Mouse (Mus musculus) liver, postnatal 0 days (tissue): ENCODE measurements around the gene Fam83e. TPM values are rescaled to one million over a fixed set of nuclear protein-coding genes. Genes with fewer than 3 reads are reported as not detected.

Source experiments
- ATAC-seq: fragments of 200-750 bp; cut with Nextera tagmentation; 2 replicates; pipeline ENCODE4 v1.8.0; 2017; ENCODE audit warnings: mild to moderate bottlenecking, moderate library complexity
- DNase-seq: peaks from one replicate; pipeline ENCODE4 v3.0.0-alpha.2; 2016
- H3K27ac ChIP-seq: fragments of 300-500 bp; sonication (generic); 2 replicates; pipeline ENCODE4 v1.5.1; 2014; ENCODE audit warnings: antibody characterized with exemption, moderate library complexity, mild to moderate bottlenecking, low read depth
- H3K27me3 ChIP-seq: fragments of 300-500 bp; sonication (generic); 2 replicates; pipeline ENCODE4 v1.6.1; 2014; ENCODE audit warnings: low read length, control low read depth, mixed read lengths; ENCODE audit not compliant: insufficient read depth
- H3K36me3 ChIP-seq: fragments of 300-500 bp; sonication (generic); replicated peaks from 2 replicates; pipeline ENCODE4 v1.6.1; 2014; ENCODE audit warnings: mild to moderate bottlenecking, control low read depth, low read length, moderate library complexity, mixed read lengths; ENCODE audit not compliant: insufficient read depth
- H3K4me1 ChIP-seq: fragments of 300-500 bp; sonication (generic); 2 replicates; pipeline ENCODE4 v1.6.1; 2014; ENCODE audit warnings: antibody characterized with exemption, mild to moderate bottlenecking, control low read depth; ENCODE audit not compliant: insufficient read depth
- H3K4me2 ChIP-seq: fragments of 300-500 bp; sonication (generic); 2 replicates; pipeline ENCODE4 v1.6.1; 2014; ENCODE audit warnings: low read depth, mild to moderate bottlenecking, low read length, moderate library complexity, mixed read lengths
- H3K4me3 ChIP-seq: fragments of 300-500 bp; sonication (generic); 2 replicates; pipeline ENCODE4 v1.5.1; 2014; ENCODE audit warnings: low read depth, low read length
- H3K9ac ChIP-seq: fragments of 300-500 bp; sonication (generic); replicated peaks from 2 replicates; pipeline ENCODE4 v1.6.1; 2014; ENCODE audit warnings: mild to moderate bottlenecking, moderate library complexity
- H3K9me3 ChIP-seq: fragments of 300-500 bp; sonication (generic); 2 replicates; pipeline ENCODE4 v1.6.1; 2016; ENCODE audit warnings: mild to moderate bottlenecking, control low read depth, low read length, mixed read lengths
- CTCF ChIP-seq: sonication (generic); IDR thresholded peaks from 2 replicates; pipeline ENCODE4 v1.5.1; 2016; ENCODE audit warnings: antibody characterized with exemption, low read depth
- EP300 ChIP-seq: IDR thresholded peaks from 2 replicates; pipeline ENCODE4 v1.6.1; 2016; ENCODE audit warnings: antibody characterized with exemption, low read depth, mild to moderate bottlenecking
- WGBS: fragments of 180-500 bp; shearing (Covaris S2); extraction: QIAGEN DNeasy Blood & Tissue Kit; methylation state at CpG from one replicate; pipeline ENCODE4 v1.1.7; 2014; ENCODE audit not compliant: insufficient replicate concordance; 5-methylcytosine and 5-hydroxymethylcytosine counted together
- polyA plus RNA-seq: library from polyadenylated mRNA; unstranded; fragments of >200 nt; fragmentation: Nextera tagmentation; extraction: Ambion mirVana; gene quantifications from 2 replicates; pipeline ENCODE4 v1.2.1, GENCODE M21; 2015

Fam83e gene
- polyA plus RNA-seq, 1 experiment from 2014 or later: 0.13 TPM

- peaks cover 48% of the 10 kb centered on the region for H3K4me1 ChIP-seq
- H3K36me3 ChIP-seq: peaks cover 31% of the 10 kb centered on the region
- 6% methylated on average over 31 of the region's 31 CpGs for WGBS
- H3K4me2 ChIP-seq: peak overlapping the region; percentile 89
- TF ChIP-seq CTCF: no peak
- TF ChIP-seq EP300: no peak
- peak overlapping the region; percentile 84 for H3K4me3 ChIP-seq
- no peak for DNase-seq
- H3K9ac ChIP-seq: peak overlapping the region; percentile 97
- H3K27me3 ChIP-seq: no peaks in the 10 kb centered on the region
- peak; percentile 20 for ATAC-seq
- H3K9me3 ChIP-seq: no peaks in the 10 kb centered on the region
- peak overlapping the region; percentile 94 for H3K27ac ChIP-seq
These were observed 3.8 kb upstream of the Fam83e start for GRCm38 (mm10) chr7:45716952-45717917.

GRCm38 (mm10) chr7:45717918-45718297, 3.1 kb upstream of the Fam83e start, which contains the start of gene Sphk2:
TSS of gene Sphk2 (minus strand) at chr7:45718002.
- TF ChIP-seq EP300 (peak; percentile 79; the same call in 1 of the 2 replicates), CTCF (peak; percentile 24)
- no peaks in the 10 kb centered on the region for H3K9me3 ChIP-seq
- ATAC-seq (peak; percentile 61), DNase-seq (peak; percentile 99)
- peaks cover 43% of the 10 kb centered on the region for H3K4me1 ChIP-seq
- WGBS: 2% methylated on average over 41 of the region's 41 CpGs
- H3K4me3 ChIP-seq: peak within 1 kb of the TSS; percentile 84
- H3K27me3 ChIP-seq: no peaks in the 10 kb centered on the region
- peak within 1 kb of the TSS; percentile 94 for H3K27ac ChIP-seq
- peak within 1 kb of the TSS; percentile 97 for H3K9ac ChIP-seq
- H3K36me3 ChIP-seq: peaks cover 27% of the 10 kb centered on the region
- peak within 1 kb of the TSS; percentile 89 for H3K4me2 ChIP-seq

- 1% methylated on average over 20 of the region's 20 CpGs for WGBS
- H3K27me3 ChIP-seq: no peaks in the 10 kb centered on the region
- peaks cover 39% of the 10 kb centered on the region for H3K4me1 ChIP-seq
- no peaks in the 10 kb centered on the region for H3K9me3 ChIP-seq
- peak overlapping the region; percentile 97 for H3K9ac ChIP-seq
- H3K27ac ChIP-seq: peak overlapping the region; percentile 94
- H3K4me2 ChIP-seq: peak overlapping the region; percentile 89
- H3K4me3 ChIP-seq: peak overlapping the region; percentile 84
- TF ChIP-seq EP300 (no peak), CTCF (no peak)
- ATAC-seq: no peak
- H3K36me3 ChIP-seq: peaks cover 24% of the 10 kb centered on the region
- DNase-seq: no peak
These were observed 2.7 kb upstream of the Fam83e start for GRCm38 (mm10) chr7:45718331-45718730.

GRCm38 (mm10) chr7:45719180-45719579, 1.8 kb upstream of the Fam83e start:
- TF ChIP-seq CTCF (no peak), EP300 (no peak)
- Histone ChIP-seq H3K4me2 (peak overlapping the region; percentile 89), H3K4me3 (peak overlapping the region; percentile 84), H3K27me3 (no peaks in the 10 kb centered on the region), H3K9ac (peak overlapping the region; percentile 97), H3K27ac (peak overlapping the region; percentile 94; the same call in 1 of the 2 replicates), H3K9me3 (no peaks in the 10 kb centered on the region), H3K36me3 (peaks cover 21% of the 10 kb centered on the region), H3K4me1 (peaks cover 35% of the 10 kb centered on the region)
- WGBS: 68% methylated on average over 10 of the region's 10 CpGs
- no peak for ATAC-seq
- no peak for DNase-seq

GRCm38 (mm10) chr7:45719738-45720412, 1.1 kb upstream of the Fam83e start:
- peaks cover 28% of the 10 kb centered on the region for H3K4me1 ChIP-seq

GRCm38 (mm10) chr7:45721234-45721571, 191 bp downstream of the Fam83e start:
- Histone ChIP-seq H3K4me3 (no peak overlapping the region), H3K4me1 (peaks cover 21% of the 10 kb centered on the region), H3K9ac (no peak overlapping the region), H3K27ac (no peak overlapping the region), H3K4me2 (no peak overlapping the region), H3K27me3 (no peaks in the 10 kb centered on the region), H3K36me3 (peaks cover 21% of the 10 kb centered on the region), H3K9me3 (no peaks in the 10 kb centered on the region)
- no peak for ATAC-seq
- DNase-seq: no peak
- TF ChIP-seq CTCF: no peak
- TF ChIP-seq EP300: no peak
- 70% methylated on average over 7 of the region's 7 CpGs for WGBS

More at GRCm38 (mm10) chr7:45719738-45720412, 1.1 kb upstream of the Fam83e start:
- Histone ChIP-seq H3K27ac (no peak overlapping the region), H3K27me3 (no peaks in the 10 kb centered on the region), H3K4me3 (no peak overlapping the region), H3K9me3 (no peaks in the 10 kb centered on the region), H3K4me2 (peak overlapping the region; percentile 89), H3K9ac (peak overlapping the region; percentile 97), H3K36me3 (peaks cover 21% of the 10 kb centered on the region)
- 88% methylated on average over 15 of the region's 16 CpGs for WGBS
- no peak for DNase-seq
- TF ChIP-seq CTCF (no peak), EP300 (no peak)
- no peak for ATAC-seq
